Mouse (Mus musculus) right cerebral cortex, postnatal 14 days (tissue): ENCODE results near the gene Olfr742.

Experiments used
- DNase-seq: peaks from one replicate; pipeline ENCODE4 v3.0.0; 2022

Gene Olfr742

GRCm38 (mm10) chr14:50503300-50503699 lies at the start of gene Olfr742:
Olfr742 (plus strand) TSS chr14:50503600.
- no peak for DNase-seq

GRCm38 (mm10) chr14:50472438-50472837 lies 31.0 kb upstream of the Olfr742 start, which contains the start of gene Olfr741:
Olfr741 (plus strand) TSS chr14:50472738.
- DNase-seq, result no peak

GRCm38 (mm10) chr14:50478406-50478805 lies 25.0 kb upstream of the Olfr742 start:
- no peak for DNase-seq

- no peak for DNase-seq
Observed at GRCm38 (mm10) chr14:50521539-50521938, 18.1 kb downstream of the Olfr742 start, which contains the start of gene Olfr743. Olfr743 (plus strand) TSS chr14:50521839.

- DNase-seq, result no peak
Observed at GRCm38 (mm10) chr14:50552734-50553133, 49.3 kb downstream of the Olfr742 start.
